Mouse (Mus musculus): ENCODE data around the gene Map7. TPM values are rescaled to one million over a fixed set of nuclear protein-coding genes. Genes with fewer than 3 reads are reported as not detected.

Gene Map7
- polyA plus RNA-seq, 1 experiment from 2014 or later = 37.5 TPM

DNA sequence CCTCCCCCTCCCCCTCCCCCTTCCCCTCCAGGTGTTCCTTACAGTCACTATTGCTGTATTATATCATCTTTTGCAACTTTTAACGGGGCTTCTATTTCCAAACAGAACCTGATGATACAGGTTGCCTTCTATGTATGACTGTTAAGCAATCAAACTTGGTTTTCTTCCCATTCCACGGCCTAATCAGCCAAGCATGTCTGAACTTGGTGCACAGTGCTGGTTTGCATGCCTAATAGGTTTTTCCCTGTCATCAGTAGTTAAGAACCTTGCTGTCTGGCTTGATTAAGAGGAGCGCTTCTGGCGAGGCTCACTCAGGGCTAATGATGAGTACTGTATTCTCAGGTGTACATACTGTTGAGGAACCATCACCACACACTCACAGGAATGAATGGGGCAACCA is 25.5 kb downstream of the Map7 start:
- no peaks in the 10 kb centered on the region for H3K36me3 ChIP-seq
- H3K4me1 ChIP-seq (replicated peaks) = peaks cover 19% of the 10 kb centered on the region
- no peaks in the 10 kb centered on the region for H3K9me3 ChIP-seq
- H3K27me3 ChIP-seq (replicated peaks) = no peaks in the 10 kb centered on the region
- H3K9ac ChIP-seq = no peak overlapping the region
- no peak overlapping the region for H3K4me3 ChIP-seq (replicated peaks)
- no peak overlapping the region for H3K27ac ChIP-seq
- 83% methylated on average over 4 of the region's 4 CpGs for WGBS
- no peak for ATAC-seq
- H3K4me2 ChIP-seq (replicated peaks) = no peak overlapping the region

DNA sequence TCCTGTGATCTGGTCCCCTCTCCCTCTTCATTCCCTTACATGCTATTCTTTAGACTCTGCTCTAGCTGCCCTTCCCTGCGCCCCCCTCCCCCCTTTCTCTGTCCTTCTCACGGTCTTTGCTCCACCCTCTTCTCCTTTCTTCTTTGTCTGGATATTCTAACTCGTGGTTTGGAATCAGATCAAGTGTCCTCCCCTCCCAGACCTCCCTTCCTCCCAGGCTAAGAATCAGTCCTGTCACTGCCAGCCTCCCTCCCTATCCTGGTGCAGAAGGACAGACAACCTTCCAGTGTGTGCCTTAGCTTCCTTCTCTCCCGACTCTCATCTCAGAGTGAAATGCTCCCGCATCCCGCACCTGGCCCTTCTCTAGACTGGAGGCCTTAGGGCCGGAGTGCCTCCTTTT is 27.8 kb downstream of the Map7 start:
- Histone ChIP-seq H3K9me3 (no peaks in the 10 kb centered on the region), H3K36me3 (no peaks in the 10 kb centered on the region), H3K4me1 (replicated peaks) (0 out of 2 replicates have a peak, but pooled peaks cover 6% of the 10 kb centered on the region), H3K27ac (no peak overlapping the region), H3K4me2 (replicated peaks) (no peak overlapping the region), H3K27me3 (replicated peaks) (no peaks in the 10 kb centered on the region), H3K9ac (no peak overlapping the region), H3K4me3 (replicated peaks) (no peak overlapping the region)
- no peak for ATAC-seq
- WGBS = 68% methylated on average over 7 of the region's 7 CpGs

DNA sequence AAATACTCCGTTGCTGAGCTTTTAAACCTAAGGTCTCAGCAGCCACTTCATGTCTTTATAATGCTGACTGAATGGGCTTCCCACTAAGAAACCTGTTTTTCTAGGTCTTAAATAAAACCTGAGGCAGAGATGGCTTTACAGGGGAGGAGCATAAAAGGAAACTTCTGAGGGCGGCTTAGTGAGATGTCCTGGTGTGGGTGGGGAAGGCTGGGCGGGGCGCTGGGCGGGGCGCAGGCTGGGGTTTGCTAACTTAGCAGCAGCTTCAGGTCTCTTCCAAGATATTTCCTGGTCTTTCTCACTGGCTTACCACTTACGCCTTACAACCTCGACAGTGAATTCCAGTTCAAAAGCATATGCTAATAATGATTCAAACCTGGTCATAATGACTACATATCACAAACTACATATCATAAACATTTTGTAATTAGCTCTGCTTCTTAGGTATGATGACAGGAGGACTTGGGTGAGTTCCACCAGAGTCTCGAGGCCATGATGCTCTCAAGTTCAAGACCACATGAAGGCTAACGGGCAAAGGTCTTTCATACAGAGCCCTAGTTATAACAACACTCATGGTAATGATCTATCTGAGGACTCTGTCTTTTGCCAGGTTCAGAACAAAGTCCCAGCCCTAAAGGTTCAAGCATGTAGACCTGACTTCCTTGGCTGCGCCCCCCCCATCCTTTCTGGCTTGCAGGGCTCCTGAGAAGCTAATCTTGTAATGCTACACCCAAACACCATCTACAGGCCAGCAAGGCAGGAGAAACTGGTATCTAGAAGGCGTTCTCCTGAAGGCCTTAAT is 30.7 kb downstream of the Map7 start:
- WGBS = 27% methylated on average over 12 of the region's 12 CpGs
- peaks cover 14% of the 10 kb centered on the region; the same call in 1 of the 2 replicates for H3K4me1 ChIP-seq (replicated peaks)

DNA sequence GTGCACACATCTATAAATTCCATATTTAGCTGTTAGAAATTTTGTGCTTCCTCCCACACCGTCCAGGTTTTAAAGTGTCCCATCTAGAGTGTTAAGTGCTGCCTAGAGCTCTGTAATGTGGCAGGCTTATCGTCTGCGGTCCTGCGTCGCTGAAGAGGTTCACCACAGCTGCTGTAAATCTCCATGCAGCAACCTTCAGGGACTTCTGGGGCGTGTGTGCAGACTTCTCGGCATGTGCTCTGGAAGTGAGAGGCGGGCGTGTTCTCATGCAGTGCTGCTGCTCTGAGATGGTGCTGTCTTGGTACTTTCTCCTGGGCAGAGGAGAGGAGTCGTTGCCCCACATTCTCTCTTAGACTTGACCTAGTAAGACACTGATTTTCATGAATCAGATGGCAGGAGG is 32.9 kb downstream of the Map7 start:
- Histone ChIP-seq H3K27me3 (replicated peaks) (no peaks in the 10 kb centered on the region), H3K4me2 (replicated peaks) (no peak overlapping the region), H3K4me1 (replicated peaks) (peaks cover 14% of the 10 kb centered on the region; the same call in 1 of the 2 replicates), H3K4me3 (replicated peaks) (no peak overlapping the region), H3K36me3 (no peaks in the 10 kb centered on the region), H3K9ac (no peak overlapping the region), H3K9me3 (no peaks in the 10 kb centered on the region), H3K27ac (no peak overlapping the region)
- 24% methylated on average over 10 of the region's 10 CpGs for WGBS
- ATAC-seq = no peak

More for the DNA sequence above, 30.7 kb downstream of the Map7 start:
- H3K9me3 ChIP-seq = no peaks in the 10 kb centered on the region
- peak overlapping the region; percentile 63 for H3K27ac ChIP-seq
- no peaks in the 10 kb centered on the region for H3K27me3 ChIP-seq (replicated peaks)
- H3K4me3 ChIP-seq (replicated peaks) = no peak overlapping the region
- no peak overlapping the region for H3K4me2 ChIP-seq (replicated peaks)
- ATAC-seq = peak; percentile 94
- H3K9ac ChIP-seq = no peak overlapping the region
- no peaks in the 10 kb centered on the region for H3K36me3 ChIP-seq

DNA sequence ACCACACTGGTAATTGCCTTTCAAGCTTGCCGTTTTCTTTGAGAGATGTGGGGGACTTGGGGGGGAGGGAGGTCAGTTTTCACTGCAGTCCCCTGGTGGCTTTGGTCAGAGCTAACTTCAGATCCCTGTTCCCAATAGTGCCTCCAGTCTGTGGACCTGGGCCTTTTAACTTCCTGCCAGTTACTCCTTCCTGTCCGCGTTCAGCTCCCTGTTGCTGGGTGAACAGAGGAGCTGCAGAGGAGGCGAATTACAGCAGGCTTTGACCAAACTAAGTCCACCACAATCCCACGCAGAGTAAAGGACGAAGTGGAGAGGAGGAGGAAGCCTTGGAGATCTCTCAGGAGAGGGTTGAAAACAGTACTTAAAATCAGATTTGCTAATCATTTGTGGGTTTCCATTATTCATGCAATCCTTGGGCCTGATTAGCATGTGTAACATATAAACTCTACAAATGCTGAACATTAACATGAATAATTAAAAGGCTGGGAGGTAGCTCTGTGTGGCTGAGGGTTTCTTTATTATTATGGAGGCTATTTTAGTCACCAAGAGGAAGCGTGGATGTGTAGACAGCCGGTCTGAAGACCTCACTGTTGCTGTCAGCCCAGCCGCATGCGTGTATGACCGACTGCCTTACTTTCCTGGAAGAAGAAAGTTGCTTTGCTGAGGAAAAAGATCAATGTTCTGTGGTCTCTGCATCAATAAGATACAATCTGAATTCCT is 33.6 kb downstream of the Map7 start:
- 51% methylated on average over 11 of the region's 11 CpGs for WGBS
- no peak overlapping the region for H3K27ac ChIP-seq
- H3K9ac ChIP-seq = no peak overlapping the region

DNA sequence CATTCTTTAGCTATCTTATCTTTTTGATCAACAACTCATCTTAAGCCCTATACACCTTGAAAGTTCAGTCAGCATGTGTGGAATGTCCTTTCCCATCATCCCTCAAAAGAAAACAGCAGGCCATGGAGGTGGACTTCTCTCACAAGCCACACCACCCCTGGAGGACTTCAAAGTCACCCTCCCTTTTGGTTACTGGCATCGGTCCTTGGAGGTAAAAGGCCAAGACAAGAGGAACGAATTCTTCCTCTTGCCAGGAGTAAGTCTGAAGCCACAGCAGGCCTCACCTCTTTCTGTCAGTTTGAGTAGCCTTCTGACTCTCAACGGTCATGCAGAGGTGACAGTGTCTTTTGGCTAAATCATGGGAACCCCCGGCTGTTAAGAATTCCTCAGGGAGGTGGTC is 36.1 kb downstream of the Map7 start:
- Histone ChIP-seq H3K27ac (no peak overlapping the region), H3K9ac (no peak overlapping the region), H3K9me3 (no peaks in the 10 kb centered on the region), H3K4me3 (replicated peaks) (no peak overlapping the region), H3K27me3 (replicated peaks) (no peaks in the 10 kb centered on the region), H3K4me2 (replicated peaks) (no peak overlapping the region), H3K36me3 (no peaks in the 10 kb centered on the region), H3K4me1 (replicated peaks) (peaks cover 9% of the 10 kb centered on the region; the same call in 1 of the 2 replicates)
- no peak for ATAC-seq
- WGBS = 74% methylated on average over 4 of the region's 4 CpGs

More for the DNA sequence above, 33.6 kb downstream of the Map7 start:
- no peak overlapping the region for H3K4me2 ChIP-seq (replicated peaks)
- no peaks in the 10 kb centered on the region for H3K27me3 ChIP-seq (replicated peaks)
- H3K4me3 ChIP-seq (replicated peaks) = no peak overlapping the region
- H3K9me3 ChIP-seq = no peaks in the 10 kb centered on the region
- no peak for ATAC-seq
- no peaks in the 10 kb centered on the region for H3K36me3 ChIP-seq
- peaks cover 12% of the 10 kb centered on the region; the same call in 1 of the 2 replicates for H3K4me1 ChIP-seq (replicated peaks)

DNA sequence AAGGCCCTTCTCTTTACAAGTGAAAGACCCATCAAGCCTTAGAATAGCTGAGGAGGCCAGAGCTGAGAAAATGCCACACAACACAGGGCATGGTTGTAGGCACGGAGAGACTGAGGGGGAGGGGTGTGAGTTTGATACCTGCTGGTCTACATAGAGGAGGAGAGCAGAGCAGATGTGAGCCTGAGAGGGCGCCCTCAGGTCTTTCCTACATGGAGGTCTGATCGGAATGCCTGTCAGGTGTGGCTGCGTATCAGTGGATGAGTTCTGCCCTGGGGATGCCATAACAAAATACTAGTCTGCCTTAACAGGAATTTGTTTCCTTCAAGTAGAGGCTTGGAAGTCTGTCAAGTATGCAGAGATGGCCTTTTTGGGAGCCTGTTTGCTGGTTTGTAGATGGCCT is 37.0 kb downstream of the Map7 start:
- H3K9ac ChIP-seq = no peak overlapping the region
- H3K9me3 ChIP-seq = no peaks in the 10 kb centered on the region
- no peak overlapping the region for H3K4me3 ChIP-seq (replicated peaks)
- H3K27ac ChIP-seq = no peak overlapping the region
- H3K4me2 ChIP-seq (replicated peaks) = no peak overlapping the region
- WGBS = 81% methylated on average over 4 of the region's 4 CpGs
- no peaks in the 10 kb centered on the region for H3K36me3 ChIP-seq
- H3K27me3 ChIP-seq (replicated peaks) = no peaks in the 10 kb centered on the region
- no peak for ATAC-seq
- H3K4me1 ChIP-seq (replicated peaks) = peaks cover 8% of the 10 kb centered on the region; the same call in 1 of the 2 replicates

DNA sequence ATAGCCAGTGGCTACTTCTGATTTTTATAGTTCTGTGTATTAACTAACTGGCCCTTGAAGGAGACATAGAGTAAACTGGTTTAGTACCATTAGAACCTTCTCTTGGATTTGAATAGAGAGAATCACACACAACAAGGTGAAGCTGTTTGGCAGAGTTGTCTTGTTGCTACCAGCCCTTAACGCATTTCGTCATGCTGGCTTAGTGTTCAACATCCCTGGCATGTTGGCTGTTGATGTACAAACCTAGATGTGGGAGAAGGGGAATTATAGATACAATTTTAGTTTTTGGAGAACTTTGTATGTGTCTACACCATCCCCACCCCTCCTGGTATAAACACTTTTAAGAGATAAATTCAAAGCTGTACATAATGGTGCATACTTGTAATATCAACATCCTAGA is 37.5 kb downstream of the Map7 start:
- Histone ChIP-seq H3K4me1 (replicated peaks) (peaks cover 8% of the 10 kb centered on the region; the same call in 1 of the 2 replicates), H3K9ac (no peak overlapping the region), H3K27me3 (replicated peaks) (no peaks in the 10 kb centered on the region), H3K9me3 (no peaks in the 10 kb centered on the region), H3K36me3 (no peaks in the 10 kb centered on the region), H3K4me2 (replicated peaks) (no peak overlapping the region), H3K4me3 (replicated peaks) (no peak overlapping the region), H3K27ac (no peak overlapping the region)
- ATAC-seq = no peak
- 94% methylated on average over 2 of the region's 2 CpGs for WGBS

DNA sequence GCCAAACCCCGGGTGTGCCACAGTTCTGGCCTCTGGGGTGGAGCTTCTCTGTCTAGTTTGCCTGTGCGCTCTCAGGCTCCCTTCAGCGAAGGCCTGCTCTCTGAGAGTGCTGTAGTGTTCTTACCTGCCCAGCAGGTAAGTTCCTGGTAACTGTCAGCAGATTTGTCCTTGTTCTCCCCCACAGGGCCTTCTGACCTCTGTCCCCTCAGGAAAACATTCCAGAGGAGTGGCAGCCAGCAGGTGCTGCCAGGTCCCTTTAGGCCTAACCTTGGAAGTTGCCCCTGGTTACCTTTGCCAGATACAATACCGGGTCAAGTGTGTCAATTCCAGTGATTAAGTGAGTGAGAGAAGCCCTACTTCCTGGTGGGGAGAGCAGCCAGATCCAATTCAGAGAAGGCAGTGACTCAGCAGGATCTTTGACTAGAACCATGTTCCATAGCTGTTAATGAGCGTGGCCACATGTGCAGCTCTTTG is 38.6 kb downstream of the Map7 start:
- Histone ChIP-seq H3K9me3 (no peaks in the 10 kb centered on the region), H3K36me3 (no peaks in the 10 kb centered on the region), H3K4me2 (replicated peaks) (no peak overlapping the region), H3K9ac (no peak overlapping the region), H3K27me3 (replicated peaks) (no peaks in the 10 kb centered on the region), H3K27ac (peak overlapping the region; percentile 61), H3K4me1 (replicated peaks) (0 out of 2 replicates have a peak, but pooled peaks cover 2% of the 10 kb centered on the region), H3K4me3 (replicated peaks) (no peak overlapping the region)
- peak; percentile 93 for ATAC-seq
- 59% methylated on average over 5 of the region's 5 CpGs for WGBS

DNA sequence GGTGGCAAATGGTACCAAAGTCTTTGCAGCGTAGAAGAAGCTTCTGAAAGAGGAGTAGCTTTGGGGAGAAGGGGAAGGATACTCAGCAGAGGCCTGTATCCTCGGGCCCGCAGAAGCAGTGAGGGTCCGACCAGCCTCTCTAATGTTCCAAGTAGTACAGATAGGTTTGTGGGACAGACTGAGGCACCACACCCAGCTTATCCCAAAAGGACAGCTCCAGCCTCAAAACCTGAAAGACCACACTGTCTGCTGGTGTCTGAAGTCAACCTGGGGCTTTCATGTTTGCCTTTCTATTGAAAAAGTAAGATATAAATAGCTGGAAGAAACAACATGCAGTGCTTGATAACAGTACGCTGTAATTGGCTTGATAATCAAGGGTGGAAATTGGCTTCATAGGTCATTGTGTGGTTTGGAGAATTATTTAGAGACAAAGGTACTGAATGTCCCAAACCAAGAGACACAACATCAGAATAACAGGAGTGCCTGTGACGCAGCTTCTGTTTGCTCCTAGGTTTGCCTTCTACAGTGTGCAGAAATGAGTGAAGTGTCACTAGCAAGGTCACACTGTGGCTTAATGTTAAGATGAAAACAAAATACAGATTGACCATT is 42.0 kb downstream of the Map7 start:
- no peaks in the 10 kb centered on the region for H3K27me3 ChIP-seq (replicated peaks)
- H3K4me2 ChIP-seq (replicated peaks) = no peak overlapping the region
- no peak overlapping the region for H3K27ac ChIP-seq
- no peak overlapping the region for H3K4me3 ChIP-seq (replicated peaks)
- no peaks in the 10 kb centered on the region for H3K36me3 ChIP-seq
- 81% methylated on average over 6 of the region's 6 CpGs for WGBS
- no peaks in the 10 kb centered on the region for H3K9me3 ChIP-seq
- no peak for ATAC-seq
- H3K4me1 ChIP-seq (replicated peaks) = no peaks in the 10 kb centered on the region
- H3K9ac ChIP-seq = no peak overlapping the region

DNA sequence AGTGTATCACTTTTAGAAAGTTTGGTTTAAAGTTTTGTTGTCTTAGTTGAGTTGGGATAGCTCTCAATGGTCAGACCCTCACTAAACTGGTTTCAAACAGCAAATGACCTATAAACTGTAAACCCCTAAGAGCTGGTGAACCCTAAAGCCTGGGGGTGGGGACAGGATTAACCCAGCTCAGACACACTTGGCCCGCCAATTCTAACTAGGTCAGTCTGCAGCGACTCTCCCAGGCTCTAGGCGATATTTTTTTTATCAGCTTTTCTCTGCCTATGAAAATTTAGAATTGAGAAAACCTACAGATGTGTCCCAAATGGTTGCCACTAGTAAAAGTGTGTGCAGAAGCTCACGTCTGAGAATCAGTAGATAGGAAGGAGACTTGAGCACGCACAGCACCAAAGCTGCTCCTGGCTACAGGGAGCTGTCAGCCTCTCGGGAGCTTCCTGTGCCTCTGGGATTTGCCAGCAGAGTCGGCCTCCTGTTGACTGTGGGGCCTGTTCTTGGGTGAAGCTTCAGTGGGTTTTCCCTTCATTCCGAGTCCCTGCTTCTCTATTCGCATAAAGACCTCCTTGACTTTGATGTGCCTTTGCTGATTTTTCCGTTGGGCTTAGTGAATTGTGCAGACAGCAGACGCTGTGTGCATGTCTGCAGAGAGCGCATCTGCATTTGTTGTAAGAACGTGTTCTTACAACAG is 46.7 kb downstream of the Map7 start:
- Histone ChIP-seq H3K27me3 (replicated peaks) (no peaks in the 10 kb centered on the region), H3K9me3 (no peaks in the 10 kb centered on the region), H3K36me3 (no peaks in the 10 kb centered on the region), H3K27ac (no peak overlapping the region), H3K9ac (no peak overlapping the region), H3K4me2 (replicated peaks) (no peak overlapping the region), H3K4me1 (replicated peaks) (no peaks in the 10 kb centered on the region), H3K4me3 (replicated peaks) (no peak overlapping the region)
- no peak for ATAC-seq
- WGBS = 53% methylated on average over 13 of the region's 13 CpGs

DNA sequence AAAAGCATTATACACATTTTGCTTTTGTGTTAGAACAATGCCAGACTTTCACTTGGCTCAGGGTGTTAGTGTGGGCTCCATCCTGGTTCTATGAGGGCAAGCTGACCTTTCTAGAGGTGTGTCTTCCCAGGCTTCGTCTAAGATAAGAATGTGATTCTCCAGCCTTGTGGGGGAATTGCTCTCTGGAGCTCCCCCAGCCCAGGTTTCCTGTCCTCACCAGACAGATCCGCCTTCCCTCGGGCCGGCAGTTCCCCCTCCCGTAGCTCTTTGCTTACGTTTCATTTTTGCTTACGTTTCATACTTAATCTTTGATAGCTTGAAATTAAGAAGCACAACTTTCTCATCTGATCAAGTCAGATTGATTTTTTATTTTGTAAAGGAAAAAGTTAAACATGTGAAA is 48.8 kb downstream of the Map7 start:
- 58% methylated on average over 7 of the region's 7 CpGs for WGBS
- Histone ChIP-seq H3K9ac (no peak overlapping the region), H3K9me3 (no peaks in the 10 kb centered on the region), H3K36me3 (no peaks in the 10 kb centered on the region), H3K27ac (no peak overlapping the region), H3K4me2 (replicated peaks) (no peak overlapping the region), H3K4me3 (replicated peaks) (no peak overlapping the region), H3K27me3 (replicated peaks) (no peaks in the 10 kb centered on the region), H3K4me1 (replicated peaks) (peaks cover 3% of the 10 kb centered on the region; the same call in 1 of the 2 replicates)
- ATAC-seq = no peak

All from intestine, embryonic 15.5 days (tissue).